Mouse (Mus musculus): ENCODE measurements around the gene Hjurp.

DNA sequence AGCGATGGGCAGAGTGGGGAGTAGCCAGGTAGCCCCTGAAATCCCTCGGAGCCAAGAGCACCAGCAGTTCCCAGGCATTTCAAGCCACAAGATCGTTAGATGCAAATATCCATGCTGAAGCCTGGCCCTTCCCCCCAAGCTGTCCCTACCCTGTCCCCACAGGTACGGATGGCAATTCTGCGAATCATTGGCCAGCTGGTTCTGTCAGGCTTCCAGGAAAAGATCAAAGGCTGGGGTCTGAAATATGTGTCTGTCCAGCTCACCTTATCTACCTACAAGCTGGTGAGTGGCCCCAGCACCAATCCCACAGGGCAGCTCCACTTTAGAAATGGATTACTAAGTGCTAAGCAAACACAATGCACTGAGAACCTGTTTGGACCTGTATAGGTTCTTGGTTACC is 40.1 kb downstream of the Hjurp start:
- TF ChIP-seq CTCF (IDR thresholded peaks at IDR 0.05; ENCODE audit: low read depth) (no peak), EP300 (IDR thresholded peaks at IDR 0.05; ENCODE audit: low read depth) (no peak)
